Mouse (Mus musculus) gastrocnemius, postnatal 4 days (tissue): ENCODE measurements at regions not wholly inside any gene's neighbourhood (a gene's known extent, or its start where the extent isn't known, plus 50 kb on each side); places are given as distances from the start of the nearest gene placed in this dataset.

Source experiments
- DNase-seq, 2 experiments: peaks; one replicate each; pipeline ENCODE4 v3.0.0; 2021 to 2022; ENCODE audit warnings: low spot score in 2 of 2, mixed read lengths in 2 of 2

DNA sequence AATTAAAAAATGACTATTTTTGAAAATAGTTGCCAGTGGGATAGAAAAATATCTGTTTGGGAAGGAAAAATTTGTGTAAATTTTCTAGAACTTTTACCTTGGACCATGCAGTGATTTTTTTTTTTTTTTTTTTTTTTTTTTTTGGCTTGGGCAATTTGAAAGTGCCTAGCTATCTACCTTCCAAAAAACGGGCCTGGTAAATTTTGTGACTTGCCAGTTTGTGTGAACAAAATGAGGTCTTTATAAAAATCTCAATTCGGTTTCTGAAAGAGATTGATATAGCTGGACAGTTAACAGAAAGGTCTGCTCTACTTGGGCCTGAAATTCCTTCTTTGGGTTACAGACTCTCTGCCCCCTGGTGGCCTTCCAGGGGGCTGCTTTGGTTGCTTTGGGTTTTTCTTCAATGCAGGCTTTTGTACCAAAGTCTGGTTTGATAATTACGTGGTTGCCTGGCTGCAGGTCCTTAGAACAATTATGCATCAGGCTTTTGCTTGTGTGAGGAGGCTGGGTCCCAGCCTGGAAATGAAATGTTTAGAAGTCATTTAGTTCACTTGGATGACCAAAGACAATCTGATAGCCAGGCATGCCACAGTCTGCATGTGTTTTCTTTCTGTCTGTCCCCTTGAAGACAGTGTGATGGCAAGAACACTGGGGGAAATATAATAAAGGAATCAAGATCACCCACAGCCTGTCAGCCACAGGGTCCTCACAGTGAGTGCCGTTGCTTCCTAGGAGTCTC, 75.6 kb upstream of the Jazf1 start:
- peak in 1 of 2 experiments; percentile 35 for DNase-seq

DNA sequence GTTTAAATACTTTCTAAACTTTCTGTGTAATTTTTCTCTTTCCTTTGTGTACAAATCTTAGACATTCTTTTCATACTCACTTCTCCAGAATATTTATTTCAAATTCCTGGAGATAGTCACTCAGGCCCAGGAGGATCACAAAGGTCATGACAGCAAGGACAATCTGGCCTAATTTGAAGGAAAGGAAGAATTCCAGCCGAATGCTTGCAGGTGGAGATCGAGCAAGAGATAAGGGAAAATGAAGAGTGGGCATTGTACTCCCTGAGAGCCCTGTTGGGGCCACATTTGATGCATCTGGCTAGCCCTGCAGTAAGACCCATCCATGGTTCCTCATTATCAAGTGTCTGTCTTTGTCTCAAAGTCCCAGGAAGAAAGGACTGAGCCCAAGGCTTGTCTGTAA, 66.0 kb upstream of the Jazf1 start:
- DNase-seq = no peak

DNA sequence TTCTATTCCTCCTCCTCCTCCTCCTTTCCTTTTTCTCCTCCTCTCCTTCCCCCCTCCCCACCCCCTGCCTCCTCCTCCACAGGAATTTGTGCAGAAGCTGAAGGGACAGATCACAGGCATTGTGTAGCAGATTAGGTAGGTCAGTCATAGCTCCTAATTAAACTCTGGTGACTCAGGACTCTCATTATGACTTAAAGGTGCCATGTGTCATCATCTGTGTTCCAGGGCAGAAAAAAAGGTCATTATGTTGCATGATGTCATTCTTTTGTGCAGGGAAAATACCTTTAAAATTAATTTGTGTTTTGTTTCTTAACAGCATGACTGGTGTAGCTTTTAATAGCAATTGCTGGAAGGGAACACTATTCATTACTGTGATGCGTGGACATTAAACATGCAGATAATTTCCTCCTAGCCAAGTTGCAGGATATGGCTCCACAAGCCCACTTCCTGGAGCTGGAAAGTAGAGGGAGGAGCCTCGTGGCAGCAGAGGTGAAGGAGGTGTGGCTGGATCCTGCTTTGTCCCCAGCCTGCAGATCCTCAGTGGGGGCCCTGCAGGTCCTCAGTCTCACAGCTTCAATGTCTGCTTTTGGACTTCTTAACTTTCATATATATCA, 62.4 kb upstream of the Jazf1 start:
- no peak for DNase-seq

DNA sequence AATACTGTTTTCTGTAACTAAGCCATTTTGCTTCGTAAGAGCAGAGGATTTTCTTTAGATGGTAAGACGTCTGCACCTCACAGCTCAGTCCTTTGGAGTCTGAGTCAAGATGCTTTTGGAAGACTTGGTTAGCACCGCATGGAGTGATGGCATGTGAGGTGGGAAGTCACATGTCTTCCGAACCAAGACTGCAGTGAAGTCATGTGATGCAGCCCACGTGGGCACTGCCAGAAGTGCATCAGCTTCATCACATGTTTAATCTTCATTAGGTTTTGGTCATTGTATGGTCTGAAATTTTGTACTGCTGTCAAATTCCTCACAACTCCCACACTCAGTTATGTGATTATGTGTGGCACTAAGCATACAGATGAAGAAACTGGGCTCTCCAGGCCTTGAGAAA, 58.3 kb upstream of the Jazf1 start:
- no peak for DNase-seq

DNA sequence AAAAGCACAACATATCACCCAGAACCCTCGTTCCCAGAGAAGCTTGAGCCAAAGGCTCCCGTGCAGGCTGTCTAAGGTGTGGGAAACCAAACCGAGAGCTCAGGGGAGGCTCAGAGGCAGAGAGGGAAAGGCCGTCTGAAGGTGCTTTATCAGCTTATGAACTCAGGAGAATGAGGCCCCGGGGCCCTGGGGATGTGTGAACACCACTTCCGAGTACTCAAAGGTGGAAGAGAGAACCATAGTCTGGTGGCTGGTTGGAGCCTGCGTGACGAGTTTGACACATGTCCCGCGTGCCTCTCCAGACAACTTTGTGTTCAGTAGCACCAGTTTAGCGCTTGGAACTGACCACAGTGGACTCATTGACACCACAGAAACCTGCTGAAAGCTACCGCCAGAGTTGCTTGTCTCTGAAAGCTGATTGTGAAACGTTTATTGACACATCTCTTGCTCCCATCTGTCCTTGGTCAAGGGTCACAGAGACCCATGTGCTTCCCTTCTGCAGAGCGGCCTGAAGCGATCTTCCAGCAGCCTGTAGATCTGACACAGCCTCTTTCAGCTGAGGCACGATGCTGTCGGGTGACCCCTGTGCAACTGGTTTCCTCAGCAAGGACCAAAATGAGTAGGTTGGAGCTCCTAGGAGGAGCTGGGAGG, 56.5 kb upstream of the Jazf1 start:
- DNase-seq = no peak

DNA sequence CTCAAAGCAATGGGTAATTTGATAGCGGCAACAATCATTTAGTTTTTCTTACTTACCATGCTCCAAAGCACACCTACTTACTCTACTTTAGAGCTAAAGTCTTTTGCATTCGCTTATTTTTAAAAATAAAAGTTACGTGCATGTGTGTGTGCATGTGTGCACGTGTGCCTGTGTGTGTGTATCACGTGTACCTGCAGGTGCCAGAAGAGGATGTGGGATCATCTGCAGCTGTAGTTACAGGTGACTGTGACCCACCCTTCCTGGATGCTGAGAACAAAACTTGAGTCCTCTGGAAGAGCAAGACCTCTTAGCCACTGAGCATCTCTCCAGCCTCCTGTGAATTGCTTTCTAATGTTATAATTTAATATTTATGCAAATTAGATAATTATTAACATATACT, 52.0 kb upstream of the Jazf1 start:
- no peak for DNase-seq
